Comparison of ENCODE assay signal across 7 mouse cellular contexts in the genomic region with DNA sequence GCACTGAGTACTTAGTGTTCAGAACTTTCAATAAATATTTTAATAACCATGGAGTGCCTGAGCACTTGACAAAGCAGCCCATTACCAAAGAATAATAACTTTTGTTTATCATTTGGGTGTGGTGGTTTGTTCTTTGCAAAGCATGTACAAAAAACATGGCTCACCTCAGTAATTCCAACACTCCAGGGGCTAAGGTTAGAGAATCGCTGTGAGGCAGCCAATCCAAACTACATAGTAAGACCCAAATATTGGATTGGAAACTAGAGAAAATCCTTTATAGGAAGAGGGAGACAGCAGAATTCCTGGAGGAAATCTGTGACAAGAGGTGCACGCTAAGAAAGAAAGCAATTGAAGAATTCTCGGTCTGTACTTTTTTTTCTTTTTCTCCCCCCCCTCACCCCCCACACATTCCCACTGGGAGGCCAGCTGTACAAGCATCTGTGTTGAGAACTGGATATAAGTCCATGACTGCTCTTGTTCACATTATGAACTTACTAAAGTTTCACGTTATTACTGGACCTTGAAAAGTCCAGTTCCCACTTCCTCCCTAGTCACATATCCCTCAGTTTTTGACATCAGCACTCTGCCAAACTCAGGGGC. TPM values are rescaled to one million over a fixed set of nuclear protein-coding genes. Genes with fewer than 3 reads are reported as not detected.
DNase-seq lines count a peak whose midpoint lies in the region; ATAC-seq lines count a peak whose summit lies in the region.

No protein-coding gene starts in this region.

- H3K4me2 ChIP-seq in lung, embryonic 16.5 days (ENCODE audit: low read depth, low read length): peak overlapping the region; percentile 59
- H3K4me2 ChIP-seq in limb, embryonic 15.5 days: peak overlapping the region; percentile 69
- H3K4me2 ChIP-seq in stomach, embryonic 15.5 days: peak overlapping the region; percentile 75

- no peaks in the 10 kb centered on the region for H3K27me3 ChIP-seq in lung, embryonic 16.5 days (ENCODE audit: control insufficient read depth, insufficient read depth, low read depth, low read length)
- H3K27me3 ChIP-seq in forebrain, embryonic 10.5 days (ENCODE audit: poor library complexity, severe bottlenecking): no peaks in the 10 kb centered on the region
- no peaks in the 10 kb centered on the region for H3K27me3 ChIP-seq in limb, embryonic 15.5 days
- H3K27me3 ChIP-seq in stomach, embryonic 15.5 days (replicated peaks): no peaks in the 10 kb centered on the region

- peaks cover 7% of the 10 kb centered on the region for H3K4me1 ChIP-seq in lung, embryonic 16.5 days (replicated peaks; ENCODE audit: control insufficient read depth, insufficient read depth, low read length)
- H3K4me1 ChIP-seq in forebrain, embryonic 10.5 days: peaks cover 21% of the 10 kb centered on the region
- peaks cover 12% of the 10 kb centered on the region for H3K4me1 ChIP-seq in limb, embryonic 15.5 days
- H3K4me1 ChIP-seq in stomach, embryonic 15.5 days: 0 out of 2 replicates have a peak, but pooled peaks cover 7% of the 10 kb centered on the region

- ATAC-seq in lung, embryonic 16.5 days (ENCODE audit: low read depth): peak; percentile 39
- peak; percentile 28; the same call in 1 of the 2 replicates for ATAC-seq in limb, embryonic 15.5 days (ENCODE audit: insufficient number of reproducible peaks, low FRiP score, low TSS enrichment, low read depth)
- ATAC-seq in stomach, embryonic 15.5 days (ENCODE audit: insufficient read depth, low FRiP score, low read depth): peak; percentile 27

- peaks cover 9% of the 10 kb centered on the region for H3K36me3 ChIP-seq in lung, embryonic 16.5 days (ENCODE audit: control insufficient read depth, insufficient read depth, low read length)
- H3K36me3 ChIP-seq in forebrain, embryonic 10.5 days (replicated peaks): peaks cover 78% of the 10 kb centered on the region
- H3K36me3 ChIP-seq in limb, embryonic 15.5 days: peaks cover 39% of the 10 kb centered on the region
- H3K36me3 ChIP-seq in stomach, embryonic 15.5 days: 0 out of 2 replicates have a peak, but pooled peaks cover 14% of the 10 kb centered on the region

- 6% methylated on average over 4 of the region's 4 CpGs for WGBS in lung, embryonic 16.5 days
- WGBS in forebrain, embryonic 10.5 days: 34% methylated on average over 4 of the region's 4 CpGs
- 12% methylated on average over 4 of the region's 4 CpGs for WGBS in limb, embryonic 15.5 days
- WGBS in stomach, embryonic 15.5 days: 14% methylated on average over 4 of the region's 4 CpGs

- H3K9me3 ChIP-seq in lung, embryonic 16.5 days (ENCODE audit: control insufficient read depth, low read length): no peaks in the 10 kb centered on the region
- H3K9me3 ChIP-seq in forebrain, embryonic 10.5 days: no peaks in the 10 kb centered on the region
- H3K9me3 ChIP-seq in limb, embryonic 15.5 days: no peaks in the 10 kb centered on the region
- H3K9me3 ChIP-seq in stomach, embryonic 15.5 days: no peaks in the 10 kb centered on the region

- H3K27ac ChIP-seq in lung, embryonic 16.5 days (ENCODE audit: low read length): peak overlapping the region; percentile 100
- H3K27ac ChIP-seq in forebrain, embryonic 10.5 days: peak overlapping the region; percentile 100
- H3K27ac ChIP-seq in limb, embryonic 15.5 days: peak overlapping the region; percentile 100
- peak overlapping the region; percentile 100 for H3K27ac ChIP-seq in stomach, embryonic 15.5 days

- peak overlapping the region; percentile 99 for H3K9ac ChIP-seq in lung, embryonic 16.5 days (ENCODE audit: low read length)
- no peak overlapping the region for H3K9ac ChIP-seq in limb, embryonic 15.5 days
- H3K9ac ChIP-seq in stomach, embryonic 15.5 days: peak overlapping the region; percentile 85; the same call in 1 of the 2 replicates

- H3K4me3 ChIP-seq in lung, embryonic 16.5 days (ENCODE audit: low read length): peak overlapping the region; percentile 72
- H3K4me3 ChIP-seq in forebrain, embryonic 10.5 days: peak overlapping the region; percentile 79
- H3K4me3 ChIP-seq in limb, embryonic 15.5 days: peak overlapping the region; percentile 75
- H3K4me3 ChIP-seq in stomach, embryonic 15.5 days (replicated peaks): peak overlapping the region; percentile 82

- intact Hi-C loops in gastrocnemius, postnatal 14 days (cut with DNase I; ENCODE audit: low total_unique reads): loop anchor here (5.0 kb wide), 1 partner anchor 46 kb away; no protein-coding TSS in a partner anchor

- DNase-seq in lung, postnatal 4 days: no peak
- no peak for DNase-seq in forebrain, embryonic 10.5 days (ENCODE audit: extremely low spot score, low spot score)
- DNase-seq in gastrocnemius, postnatal 14 days: no peak
- no peak for DNase-seq in spleen, adult 18-20 months

RNA-seq across cellular contexts. Expression of a gene that starts 1.0 kb away (rescaled TPM):
- 10.0 and 10.2 TPM in 2 replicates for polyA plus RNA-seq in lung, embryonic 16.5 days (2015; fragmentation: Nextera tagmentation; extraction: Ambion mirVana)
- polyA plus RNA-seq in forebrain, embryonic 10.5 days (2016; fragmentation: Nextera tagmentation; extraction: Ambion mirVana): 13.5 and 13.7 TPM in 2 replicates
- polyA plus RNA-seq in limb, embryonic 15.5 days (2015; fragmentation: Nextera tagmentation; extraction: Ambion mirVana): 8.6 and 10.4 TPM in 2 replicates
- 10.7 and 11.4 TPM in 2 replicates for polyA plus RNA-seq in stomach, embryonic 15.5 days (2015; fragmentation: Nextera tagmentation; extraction: Ambion mirVana)
- 1 to 10 TPM; 7.3 to 8.1 TPM for total RNA-seq in gastrocnemius, postnatal 14 days (2021)

RNA-seq across cellular contexts. Expression of a gene that starts 11.8 kb away (rescaled TPM):
- 118 and 123 TPM in 2 replicates for polyA plus RNA-seq in lung, embryonic 16.5 days (2015; fragmentation: Nextera tagmentation; extraction: Ambion mirVana)
- polyA plus RNA-seq in forebrain, embryonic 10.5 days (2016; fragmentation: Nextera tagmentation; extraction: Ambion mirVana): 95.5 and 104 TPM in 2 replicates
- polyA plus RNA-seq in limb, embryonic 15.5 days (2015; fragmentation: Nextera tagmentation; extraction: Ambion mirVana): 114 TPM in 2 replicates
- 83.5 and 96.5 TPM in 2 replicates for polyA plus RNA-seq in stomach, embryonic 15.5 days (2015; fragmentation: Nextera tagmentation; extraction: Ambion mirVana)
- total RNA-seq in gastrocnemius, postnatal 14 days (2021): 10 to 100 TPM; 18.8 to 24.5 TPM

RNA-seq across cellular contexts. Expression of a gene that starts 15.2 kb away (rescaled TPM):
- polyA plus RNA-seq in lung, embryonic 16.5 days (2015; fragmentation: Nextera tagmentation; extraction: Ambion mirVana): 12.0 TPM in 2 replicates
- 19.6 and 22.4 TPM in 2 replicates for polyA plus RNA-seq in forebrain, embryonic 10.5 days (2016; fragmentation: Nextera tagmentation; extraction: Ambion mirVana)
- polyA plus RNA-seq in limb, embryonic 15.5 days (2015; fragmentation: Nextera tagmentation; extraction: Ambion mirVana): 11.5 and 15.5 TPM in 2 replicates
- 18.5 and 18.6 TPM in 2 replicates for polyA plus RNA-seq in stomach, embryonic 15.5 days (2015; fragmentation: Nextera tagmentation; extraction: Ambion mirVana)
- total RNA-seq in gastrocnemius, postnatal 14 days (2021): 10 to 100 TPM; 41.2 to 43.5 TPM

RNA-seq across cellular contexts. Expression of a gene that starts 24.6 kb away (rescaled TPM):
- 0.29 and 0.50 TPM in 2 replicates for polyA plus RNA-seq in lung, embryonic 16.5 days (2015; fragmentation: Nextera tagmentation; extraction: Ambion mirVana)
- polyA plus RNA-seq in forebrain, embryonic 10.5 days (2016; fragmentation: Nextera tagmentation; extraction: Ambion mirVana): 0.23 and 0.30 TPM in 2 replicates
- polyA plus RNA-seq in limb, embryonic 15.5 days (2015; fragmentation: Nextera tagmentation; extraction: Ambion mirVana): 0.53 and 0.76 TPM in 2 replicates
- 0.35 TPM in 2 replicates for polyA plus RNA-seq in stomach, embryonic 15.5 days (2015; fragmentation: Nextera tagmentation; extraction: Ambion mirVana)
- total RNA-seq in gastrocnemius, postnatal 14 days (2021): under 1 TPM in 1 of 2 experiments, not detected in 1; 0.16 TPM

RNA-seq across cellular contexts. Expression of a gene that starts 34.2 kb away (rescaled TPM):
- 4.6 and 5.7 TPM in 2 replicates for polyA plus RNA-seq in lung, embryonic 16.5 days (2015; fragmentation: Nextera tagmentation; extraction: Ambion mirVana)
- polyA plus RNA-seq in forebrain, embryonic 10.5 days (2016; fragmentation: Nextera tagmentation; extraction: Ambion mirVana): 0.38 and 0.42 TPM in 2 replicates
- 15.6 and 17.2 TPM in 2 replicates for polyA plus RNA-seq in limb, embryonic 15.5 days (2015; fragmentation: Nextera tagmentation; extraction: Ambion mirVana)
- 3.5 and 5.8 TPM in 2 replicates for polyA plus RNA-seq in stomach, embryonic 15.5 days (2015; fragmentation: Nextera tagmentation; extraction: Ambion mirVana)
- not detected for total RNA-seq in gastrocnemius, postnatal 14 days (2021)
